10 mouse cellular contexts compared by ENCODE assay signal in the genomic region with DNA sequence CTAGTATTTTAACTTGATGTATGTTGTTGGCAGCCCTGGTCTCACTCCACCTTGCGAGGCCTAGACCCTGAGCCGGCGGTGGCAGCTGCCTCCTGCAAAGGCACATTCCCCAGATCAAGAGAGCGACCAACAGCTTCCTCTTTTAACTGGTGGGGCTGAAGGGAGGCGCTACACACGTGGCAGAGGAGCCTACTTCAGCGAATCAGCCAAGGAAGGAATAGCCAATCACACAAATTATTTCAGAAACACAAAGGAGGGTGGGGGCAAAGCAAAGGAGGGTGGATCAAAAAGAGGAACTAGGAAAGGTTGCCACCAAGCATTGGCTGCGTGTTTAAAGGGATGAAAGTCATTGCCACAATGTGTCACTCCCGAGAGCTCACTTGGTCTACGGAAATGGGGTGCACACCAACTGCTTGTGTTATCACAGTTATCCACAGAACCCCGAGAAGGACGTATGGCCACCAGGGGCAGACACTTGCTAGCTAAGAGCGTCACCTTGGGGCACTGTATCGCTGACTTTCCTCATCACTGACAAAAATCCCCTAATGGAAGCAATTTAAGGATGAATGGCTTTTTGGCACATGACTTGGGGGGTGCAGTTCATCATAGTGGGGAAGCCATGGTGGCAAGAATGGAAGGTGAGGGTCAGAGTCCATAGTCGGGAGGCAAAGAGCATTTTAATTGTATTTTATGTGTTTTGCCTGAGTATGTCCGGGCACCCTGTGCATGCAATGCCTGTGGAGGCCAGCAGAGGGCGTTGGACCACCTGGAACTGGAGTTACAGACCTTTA. TPM values are rescaled to one million over a fixed set of nuclear protein-coding genes. Genes with fewer than 3 reads are reported as not detected.
A peak's percentile ranks its signal among the peaks of the same experiment; 100 is the strongest.
DNase-seq lines count a peak whose midpoint lies in the region; ATAC-seq and TF ChIP-seq lines count a peak whose summit lies in the region.
"Had no signal": no experiment of that assay in that cellular context is flagged by ENCODE, and none has a peak within 500 bp of the region (broad histone marks: within the 10 kb centered on the region; RNA-seq: fewer than 3 reads in every experiment).

No protein-coding gene starts in this region.

- no peak overlapping the region for H3K4me2 ChIP-seq in kidney, embryonic 15.5 days
- H3K4me2 ChIP-seq: forebrain, embryonic 13.5 days had no signal

- 0 out of 2 replicates have a peak, but pooled peaks have one; percentile 45 for ATAC-seq in erythroid progenitor cell, adult 5-6 weeks (replicated peaks; ENCODE audit: low FRiP score, poor library complexity, severe bottlenecking)
- ATAC-seq in megakaryocyte progenitor cell, adult 5-6 weeks (replicated peaks; ENCODE audit: poor library complexity), result peak; percentile 89
- ATAC-seq in kidney, embryonic 15.5 days (replicated peaks; ENCODE audit: low FRiP score), result no peak
- ATAC-seq: forebrain, embryonic 13.5 days had no signal

- TF ChIP-seq CTCF in left cerebral cortex, adult 2 months (IDR thresholded peaks at IDR 0.05), result peak; percentile 33

- no peaks in the 10 kb centered on the region for H3K27me3 ChIP-seq in kidney, embryonic 15.5 days
- H3K27me3 ChIP-seq: forebrain, embryonic 13.5 days had no signal

- H3K9ac ChIP-seq in kidney, embryonic 15.5 days, result no peak overlapping the region
- H3K9ac ChIP-seq: forebrain, embryonic 13.5 days had no signal

- no peak overlapping the region for H3K4me3 ChIP-seq in left cerebral cortex, adult 2 months
- no peak overlapping the region for H3K4me3 ChIP-seq in kidney, embryonic 15.5 days (replicated peaks)
- H3K4me3 ChIP-seq: forebrain, embryonic 13.5 days had no signal

- H3K27ac ChIP-seq in left cerebral cortex, adult 2 months, result no peak overlapping the region
- no peak overlapping the region for H3K27ac ChIP-seq in kidney, embryonic 15.5 days
- H3K27ac ChIP-seq: forebrain, embryonic 13.5 days had no signal

- peaks cover 20% of the 10 kb centered on the region for H3K4me1 ChIP-seq in kidney, embryonic 15.5 days

- 90% methylated on average over 17 of the region's 17 CpGs for WGBS in kidney, embryonic 15.5 days

- H3K9me3 ChIP-seq in kidney, embryonic 15.5 days (replicated peaks), result no peaks in the 10 kb centered on the region; the same call in 1 of the 2 replicates

- no peak for DNase-seq in left cerebral cortex, adult 2 months (ENCODE audit: extremely low spot score in 1 of 2, low spot score in 2 of 2)
- no peak for DNase-seq in left cerebral cortex, adult 11 months (ENCODE audit: low spot score)
- DNase-seq in thymus, postnatal 25 days, result peak; percentile 70
- no peak for DNase-seq in gastrocnemius, adult 18-20 months (ENCODE audit: low spot score)
- DNase-seq in kidney, postnatal 10 days, result no peak
- DNase-seq: adrenal gland, adult 8-10 months had no signal

- intact Hi-C loops in left cerebral cortex, adult 2 months (cut with DNase I), result no loop called here

- peaks cover 10% of the 10 kb centered on the region; the same call in 1 of the 2 replicates for H3K36me3 ChIP-seq in kidney, embryonic 15.5 days

RNA-seq across cellular contexts. Expression of a gene that starts 20.1 kb away (rescaled TPM):
- total RNA-seq in left cerebral cortex, adult 2 months (2021), result 10 to 100 TPM; 27.3 to 28.7 TPM
- total RNA-seq in erythroid progenitor cell, adult 5-6 weeks (2015; ENCODE audit: low replicate concordance), result 72.5 and 73.9 TPM in 2 replicates
- total RNA-seq in erythroid progenitor cell, adult 5-6 weeks (2017; ENCODE audit: low replicate concordance), result 50.8 and 66.6 TPM in 2 replicates
- total RNA-seq in megakaryocyte progenitor cell, adult 5-6 weeks (2015), result 36.0 and 37.7 TPM in 2 replicates
- 14.9 and 15.3 TPM in 2 replicates for total RNA-seq in megakaryocyte progenitor cell, adult 5-6 weeks (2017)
- total RNA-seq in gastrocnemius, adult 18-20 months (2021), result 1 to 10 TPM; 1.3 to 2.2 TPM
- 21.0 and 21.7 TPM in 2 replicates for polyA plus RNA-seq in kidney, embryonic 15.5 days (2015; fragmentation: Nextera tagmentation; extraction: Ambion mirVana)

Comparison
In these comparisons a context has a peak if more than half of its experiments do, and no peak if none do; other contexts are left out.
1. RNA of a gene that starts 20.1 kb away (total RNA-seq): 50.8 to 73.9 TPM in erythroid progenitor cell, adult 5-6 weeks, 14.9 to 37.7 TPM in megakaryocyte progenitor cell, adult 5-6 weeks and 27.3 to 28.7 TPM in left cerebral cortex, adult 2 months; 1.3 to 2.2 TPM in gastrocnemius, adult 18-20 months; every median in the first group is over 4 times any median in the second.